Mouse (Mus musculus): Measurements from ENCODE around the gene Zfp65. TPM values are rescaled to one million over a fixed set of nuclear protein-coding genes. Genes with fewer than 3 reads are reported as not detected.
"Not testable (repeated sequence)": the region's sequence is repeated elsewhere in the genome, so short reads cannot be mapped to it uniquely, and the experiment has no call there.

The Zfp65 gene
- 10 to 100 TPM; 12.1 to 14.5 (median 12.7) TPM for total RNA-seq (2022)

DNA sequence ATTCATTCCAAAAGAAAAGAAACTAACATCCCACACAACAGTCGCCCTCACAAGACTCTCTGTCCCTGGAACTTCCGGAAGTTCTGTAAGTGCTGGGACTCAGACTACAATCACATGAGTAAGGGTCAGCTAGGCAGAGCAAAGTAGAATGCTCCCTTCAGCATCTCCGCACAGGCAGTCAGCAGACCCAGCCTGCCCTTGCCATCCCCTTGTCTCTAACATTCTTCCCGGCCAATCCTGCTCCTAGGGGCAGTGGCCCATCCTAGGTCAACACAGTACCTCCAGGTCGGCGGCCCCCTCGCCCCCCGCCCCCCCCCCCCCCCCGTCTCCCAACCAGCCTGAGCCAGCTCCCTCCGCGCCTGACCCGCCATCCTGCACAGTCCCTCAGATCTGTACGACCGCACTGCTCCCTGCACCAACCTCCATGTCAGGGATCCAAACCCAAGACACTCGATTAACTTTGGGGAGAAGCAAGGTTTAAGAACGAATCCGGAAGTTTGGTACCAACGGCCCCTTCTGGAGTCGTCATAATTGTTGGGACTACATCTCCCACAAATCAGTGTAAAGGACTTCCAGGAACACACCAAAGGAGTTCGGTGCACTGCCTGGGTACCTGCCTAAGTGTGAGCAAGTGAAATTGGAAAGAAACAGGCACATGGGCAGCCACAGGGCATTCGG lies at the start of gene Zfp65:
Gene Zfp65 (minus strand): TSS at position 533 of the 678 bp plus-strand sequence.
- peak; percentile 52 for DNase-seq

DNA sequence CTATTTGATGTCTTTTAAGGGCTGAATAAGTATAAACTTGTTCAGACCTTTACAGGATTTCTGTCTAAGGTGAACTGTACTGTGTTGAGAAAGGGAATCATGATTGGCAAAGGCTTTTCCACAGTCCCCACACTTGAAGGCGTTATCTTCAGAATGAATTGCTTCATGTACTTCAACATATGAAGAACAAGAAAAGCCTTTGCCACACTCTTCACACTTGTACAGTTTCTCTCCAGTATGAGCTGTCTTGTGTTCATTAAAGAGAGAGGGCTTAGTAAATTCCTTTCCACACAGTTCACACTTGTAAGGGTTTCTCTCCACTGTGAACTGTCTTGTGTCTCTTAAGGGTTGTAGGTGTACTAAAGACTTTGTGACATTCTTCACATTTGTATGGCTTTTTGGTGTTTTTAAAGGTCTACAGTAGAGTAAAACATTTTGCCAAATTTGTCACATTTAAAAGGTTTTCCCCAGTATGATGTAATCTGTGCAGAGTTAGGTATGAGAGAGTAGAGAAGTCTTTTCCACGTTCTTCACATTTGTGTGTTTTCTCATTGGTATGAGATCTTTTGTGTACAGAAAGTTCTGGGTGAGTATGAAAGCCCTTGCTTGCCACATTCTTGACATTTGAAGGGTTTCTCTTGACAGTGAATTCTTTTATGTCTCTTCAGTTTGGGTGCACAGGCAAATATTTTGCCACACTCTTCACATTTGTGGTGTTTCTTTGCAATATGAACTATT lies 34.2 kb upstream of the Zfp65 start:
- no peak for DNase-seq

- DNase-seq = no peak
These were observed 31.0 kb upstream of the Zfp65 start for GRCm38 (mm10) chr13:67759966-67760365.

DNA sequence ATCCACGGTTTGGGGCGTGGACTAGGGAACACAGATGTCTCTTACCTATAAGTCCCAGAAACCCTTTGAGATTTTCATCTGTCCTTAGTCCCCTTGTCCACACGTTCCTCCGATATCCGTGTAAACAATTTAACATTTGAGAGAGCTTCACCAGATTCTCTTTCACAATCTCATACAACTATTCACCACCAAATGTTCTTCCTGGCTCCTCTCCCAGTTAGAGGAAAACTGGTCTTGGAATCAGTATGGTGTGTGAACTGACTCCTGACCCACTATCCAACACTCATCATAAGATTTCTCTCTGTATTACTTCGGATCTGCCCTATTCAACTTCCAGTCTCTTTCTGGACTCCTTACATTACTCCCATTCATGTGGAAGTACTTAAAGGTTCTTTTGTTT lies 26.8 kb upstream of the Zfp65 start:
- DNase-seq = no peak

DNA sequence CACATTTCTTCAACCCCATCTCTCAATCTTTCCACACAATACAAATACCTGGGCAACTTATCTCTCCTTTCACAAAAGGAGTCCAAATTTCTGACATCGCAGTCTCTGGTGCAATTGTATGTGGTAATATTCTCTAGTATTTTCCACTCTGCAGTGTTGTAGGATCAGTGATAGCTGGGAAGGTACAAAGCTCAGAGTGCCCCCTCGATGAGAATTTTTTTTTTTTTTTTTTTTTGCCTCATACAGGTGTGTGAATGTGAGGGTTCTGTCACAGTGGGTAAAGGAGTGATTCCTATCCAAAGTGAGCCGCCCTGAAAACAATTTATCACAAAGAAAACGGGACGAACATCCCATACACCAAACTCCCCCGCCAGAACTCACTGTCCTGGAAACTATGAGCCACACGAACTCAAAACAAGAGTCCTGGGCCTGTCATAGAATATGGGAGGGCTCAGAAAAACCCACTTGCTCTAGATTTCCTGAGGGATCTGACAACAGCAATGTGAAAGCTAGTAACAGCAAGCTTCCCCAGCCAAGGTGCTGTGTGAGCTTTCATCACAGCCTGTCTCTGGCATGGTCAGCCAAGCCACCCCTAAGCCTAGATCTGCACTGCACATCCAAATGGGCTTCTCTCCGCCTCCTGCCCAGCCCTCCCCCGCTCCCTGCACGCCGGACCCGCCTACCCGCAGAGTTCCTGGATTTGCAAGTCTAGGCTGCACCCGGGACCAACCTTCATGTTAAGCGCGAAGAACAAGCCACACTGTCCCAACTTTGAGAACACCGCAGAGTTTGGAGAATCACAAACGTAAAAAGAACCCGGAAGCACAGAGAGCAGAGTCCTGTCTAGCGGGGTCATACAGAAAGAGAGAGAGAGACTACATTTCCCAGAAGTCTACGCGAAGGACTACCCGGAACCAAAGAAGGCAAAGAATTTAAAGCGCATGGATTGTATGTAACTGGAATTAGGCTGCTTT lies 25.6 kb upstream of the Zfp65 start, which contains the start of gene Zfp85:
Gene Zfp85 (minus strand): TSS at position 896 of the 974 bp plus-strand sequence.
- DNase-seq = peak; percentile 60

GRCm38 (mm10) chr13:67743896-67744295 lies 14.9 kb upstream of the Zfp65 start:
- no peak for DNase-seq

DNA sequence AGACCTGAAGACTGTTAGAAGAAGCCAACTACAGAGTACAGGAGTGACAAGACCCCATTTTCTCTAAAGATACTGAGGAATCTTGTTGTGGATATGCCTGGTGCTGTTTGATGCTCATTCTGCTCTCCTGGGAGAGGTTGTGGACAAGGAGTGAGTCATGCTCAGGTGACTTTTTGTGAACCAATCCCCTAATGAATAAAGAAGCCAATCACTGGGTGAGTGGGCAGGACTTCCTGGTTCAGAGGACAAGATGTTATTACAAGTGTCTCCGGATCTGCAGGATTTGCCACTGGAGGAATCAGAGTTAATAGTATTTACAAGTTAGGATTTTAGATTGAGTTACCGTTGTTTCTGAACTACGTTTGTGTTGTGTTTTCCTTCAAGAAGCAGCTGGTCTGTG lies 14.0 kb upstream of the Zfp65 start:
- DNase-seq = no peak

DNA sequence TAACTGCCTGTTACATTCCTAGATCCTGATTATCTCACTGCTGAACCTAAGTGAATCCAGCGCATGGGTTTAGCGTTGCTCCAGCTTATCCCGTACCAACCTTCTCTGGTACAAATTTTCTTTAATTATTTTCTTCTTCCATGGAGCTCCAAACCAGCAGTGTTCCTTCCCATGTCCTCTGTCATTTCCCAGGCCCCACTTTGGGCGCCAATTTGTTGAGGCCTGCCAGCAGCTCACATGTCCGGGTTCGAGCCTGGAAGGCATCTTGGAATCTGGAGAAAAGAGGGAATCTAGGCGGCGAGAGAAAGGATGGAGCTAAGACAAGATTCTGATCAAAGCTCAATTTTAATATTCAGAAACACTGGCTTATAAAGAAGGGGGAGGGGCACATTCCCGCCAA lies 5.4 kb upstream of the Zfp65 start:
- DNase-seq = not testable (repeated sequence)

DNA sequence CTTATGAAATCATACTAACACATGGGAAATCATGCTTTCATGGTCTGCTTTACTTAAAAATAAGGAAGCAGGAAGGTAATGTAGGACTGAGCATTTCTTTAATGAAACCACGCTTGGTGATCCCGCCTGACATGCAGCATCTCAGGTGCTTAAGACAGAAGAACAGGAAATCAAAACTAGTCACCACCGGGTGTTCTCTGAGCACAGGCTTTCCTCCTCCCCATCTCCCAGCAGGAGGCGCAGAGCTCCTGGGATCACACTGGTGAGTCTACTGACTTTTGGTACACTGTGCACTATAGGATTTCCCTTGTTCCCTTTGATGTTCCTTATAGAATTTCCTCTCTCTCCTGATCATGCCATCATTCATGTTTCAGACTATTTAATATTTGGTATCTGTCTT lies 468 bp upstream of the Zfp65 start:
- peak; percentile 20 for DNase-seq

DNA sequence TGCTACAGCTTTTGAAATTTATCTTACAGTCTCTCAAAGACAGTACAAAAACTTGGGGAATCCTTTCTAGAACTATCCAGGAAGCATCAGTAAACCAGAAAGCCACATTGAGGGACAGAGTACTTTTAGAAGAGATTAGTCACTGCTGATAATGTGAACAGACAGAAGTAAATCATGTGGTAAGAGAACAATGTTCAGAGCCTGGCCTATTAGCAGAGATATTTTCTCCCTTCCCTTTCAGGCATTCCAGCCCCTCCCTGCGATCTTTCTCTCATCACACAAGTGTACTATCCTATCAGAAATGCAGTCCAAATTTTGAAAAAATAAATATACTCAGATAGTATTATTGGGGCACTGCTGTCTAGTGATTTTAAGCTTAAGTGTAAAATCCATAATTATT lies 867 bp downstream of the Zfp65 start:
- no peak for DNase-seq

- DNase-seq = not testable (repeated sequence)
These were observed 3.6 kb downstream of the Zfp65 start for GRCm38 (mm10) chr13:67725331-67725730.

DNA sequence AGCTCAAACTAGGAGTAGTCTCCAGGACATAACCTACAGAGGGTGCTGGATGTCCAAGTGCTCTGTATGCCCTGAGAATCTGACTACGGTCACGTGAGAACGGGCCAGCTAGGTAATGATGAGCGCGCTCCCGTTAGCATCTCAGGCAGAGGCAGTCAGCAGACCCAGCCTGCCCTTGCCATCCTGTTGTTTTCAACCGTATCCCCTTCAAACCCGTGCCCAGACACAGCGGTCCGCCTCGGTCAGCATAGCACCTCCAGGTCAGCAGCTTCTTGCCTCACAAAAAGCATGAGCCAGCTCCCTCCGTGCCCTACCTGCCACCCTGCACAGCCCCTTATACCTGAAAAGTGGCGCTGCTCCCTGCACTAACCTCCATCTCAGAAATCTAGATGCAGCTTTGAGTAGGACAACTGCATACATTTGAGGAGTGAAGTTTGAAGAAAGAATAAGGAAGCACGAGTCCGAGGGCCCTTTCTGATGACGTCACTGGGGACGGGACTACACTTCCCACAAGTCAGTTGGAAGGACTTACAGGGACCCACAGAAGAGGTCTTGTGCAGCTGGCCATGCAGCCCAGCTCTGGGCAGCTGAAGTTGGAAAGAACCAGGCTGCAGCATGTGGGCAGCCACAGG lies 5.0 kb downstream of the Zfp65 start:
- DNase-seq = peak; percentile 87

GRCm38 (mm10) chr13:67686971-67687370 lies 42.0 kb downstream of the Zfp65 start, which contains the start of gene Zfp738:
Gene Zfp738, minus strand, starts transcription at chr13:67687071.
- no peak for DNase-seq

GRCm38 (mm10) chr13:67683841-67684240 lies 45.1 kb downstream of the Zfp65 start:
- DNase-seq = not testable (repeated sequence)

- peak; percentile 86 for DNase-seq
These were observed 45.8 kb downstream of the Zfp65 start for GRCm38 (mm10) chr13:67682959-67683735.

DNA sequence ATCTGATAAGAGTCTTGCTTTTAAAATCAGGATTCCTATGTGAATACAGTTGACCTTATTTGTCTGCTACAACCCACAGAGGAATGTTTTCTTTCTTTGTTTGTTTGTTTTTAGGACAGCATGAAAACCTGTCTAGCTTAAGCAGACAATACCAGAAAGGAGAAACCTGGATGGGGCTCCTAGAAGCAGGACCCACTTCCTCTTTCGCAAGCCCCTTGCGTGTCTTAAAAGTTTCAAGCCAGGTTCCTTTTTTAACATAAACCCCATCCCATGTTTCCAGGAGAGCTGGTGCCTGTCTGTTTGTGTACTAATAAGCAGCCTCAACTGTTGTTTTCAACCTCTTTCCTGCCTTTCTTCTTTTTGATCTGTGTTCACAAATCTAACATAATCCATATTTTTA lies 54.1 kb downstream of the Zfp65 start:
- DNase-seq = no peak

Other genes with a start within 250 kb of the Zfp65 start
- gene Zfp874b, start 244.9 kb downstream of the Zfp65 start, total RNA-seq (2022) = 10 to 100 TPM; 17.7 to 23.8 (median 18.7) TPM
- 10 to 100 TPM in 2 of 4 experiments, 1 to 10 TPM in 2; 7.4 to 10.7 (median 9.5) TPM for gene Zfp58, start 228.6 kb downstream of the Zfp65 start, total RNA-seq (2022)
- 1 to 10 TPM in 1 of 4 experiments, not detected in 3; 1.0 TPM for gene Gm26965, start 203.0 kb downstream of the Zfp65 start, total RNA-seq (2022)
- gene Zfp87, start 203.0 kb downstream of the Zfp65 start, total RNA-seq (2022) = 10 to 100 TPM; 16.7 to 22.7 (median 19.6) TPM
- 10 to 100 TPM in 3 of 4 experiments, 1 to 10 TPM in 1; 9.8 to 11.0 (median 10.4) TPM for gene Zfp748, start 175.3 kb downstream of the Zfp65 start, total RNA-seq (2022)
- 10 to 100 TPM in 1 of 4 experiments, 1 to 10 TPM in 3; 6.7 to 11.0 (median 9.3) TPM for gene Zfp729b, start 119.5 kb downstream of the Zfp65 start, total RNA-seq (2022)
- gene Gm49345, start 91.4 kb downstream of the Zfp65 start, total RNA-seq (2022) = 1 to 10 TPM in 1 of 4 experiments, under 1 TPM in 3; 0.44 to 2.4 (median 0.78) TPM
- 10 to 100 TPM in 2 of 4 experiments, 1 to 10 TPM in 2; 7.3 to 10.5 (median 9.2) TPM for gene Zfp729a, start 91.4 kb downstream of the Zfp65 start, total RNA-seq (2022)
- gene Zfp738, start 42.1 kb downstream of the Zfp65 start, total RNA-seq (2022) = 10 to 100 TPM; 12.6 to 19.6 (median 16.1) TPM
- 1 to 10 TPM; 3.8 to 7.0 (median 6.4) TPM for gene Zfp85, start 26.1 kb upstream of the Zfp65 start, total RNA-seq (2022)
- 1 to 10 TPM; 2.3 to 4.2 (median 2.6) TPM for gene Zfp493, start 50.5 kb upstream of the Zfp65 start, total RNA-seq (2022)
- 1 to 10 TPM; 4.5 to 8.0 (median 7.4) TPM for gene Zfp273, start 84.6 kb upstream of the Zfp65 start, total RNA-seq (2022)
- 1 to 10 TPM; 2.8 to 4.4 (median 3.1) TPM for gene Gm10037, start 101.9 kb upstream of the Zfp65 start, total RNA-seq (2022)
- gene BC048507, start 134.2 kb upstream of the Zfp65 start, total RNA-seq (2022) = not detected

All from adrenal gland, adult 8-10 months (tissue).